Mouse (Mus musculus) gastrocnemius, adult 2 months (tissue): ENCODE measurements around the gene Smok3b. TPM values are rescaled to one million over a fixed set of nuclear protein-coding genes. Genes with fewer than 3 reads are reported as not detected.
"Not testable (repeated sequence)": the region's sequence is repeated elsewhere in the genome, so short reads cannot be mapped to it uniquely, and the experiment has no call there.

Source experiments
- DNase-seq: peaks from one replicate; pipeline ENCODE4 v3.0.0; 2022
- H3K27ac ChIP-seq: fragments of 200-600 bp; 2 replicates; pipeline ENCODE4 v1.8.1; 2022; ENCODE audit warnings: mild to moderate bottlenecking
- H3K4me3 ChIP-seq: fragments of 200-600 bp; 2 replicates; pipeline ENCODE4 v1.8.1; 2022; ENCODE audit warnings: mild to moderate bottlenecking, moderate library complexity
- CTCF ChIP-seq: fragments of 200-600 bp; IDR thresholded peaks from 2 replicates; pipeline ENCODE4 v1.8.1; 2022; ENCODE audit warnings: antibody characterized with exemption, mild to moderate bottlenecking, moderate library complexity
- intact Hi-C: fragments of 180-260 bp; cut with DNase I; formaldehyde crosslinking; loops from one replicate; pipeline ENCODE4 v1.15.1; 2025
- long read RNA-seq, 2 experiments: library from polyadenylated mRNA; stranded (forward); transcript quantifications; one replicate each; pipeline ENCODE4 v2.0.0; 2021
- total RNA-seq, 2 experiments: library from RNA; stranded (reverse); gene quantifications; 2 replicates each; pipeline ENCODE4 v1.2.3; 2021

The Smok3b gene
- total RNA-seq = not detected
- long read RNA-seq, experiment 1 = 0 reads
- long read RNA-seq, experiment 2 = 0 reads

DNA sequence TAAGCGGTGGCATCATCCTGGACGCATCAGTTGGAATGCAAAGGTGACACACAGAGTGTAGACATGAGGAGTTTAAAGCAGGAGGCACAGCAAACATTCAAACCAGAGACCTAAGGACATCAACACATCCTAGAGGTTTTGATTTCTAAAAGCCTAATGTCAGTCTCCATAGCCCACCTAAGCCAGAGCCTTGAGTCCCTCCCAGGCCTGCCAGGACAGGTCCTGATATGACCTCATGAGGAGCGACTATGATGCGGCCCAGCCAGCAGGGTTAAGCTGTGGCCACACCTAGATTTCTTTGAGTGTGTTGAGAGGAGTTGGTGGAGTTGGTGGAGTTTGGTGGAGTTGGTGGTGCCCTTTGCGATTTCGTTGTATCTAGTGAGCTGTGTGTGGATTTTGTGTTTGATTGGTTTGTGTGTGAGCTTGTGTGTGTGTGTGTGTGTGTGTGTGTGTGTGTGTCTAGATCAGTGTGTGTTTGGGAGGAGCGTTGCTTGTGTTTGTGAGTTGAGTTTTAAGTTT, at the start of gene Smok3b, which contains the start of gene Smok3a:
Gene Smok3b (plus strand): TSS at position 469 of the 519 bp plus-strand sequence.
Gene Smok3a (plus strand): TSS at position 301 of the 519 bp plus-strand sequence.
- H3K4me3 ChIP-seq, intact Hi-C loops, DNase-seq, H3K27ac ChIP-seq: not testable (repeated sequence)

DNA sequence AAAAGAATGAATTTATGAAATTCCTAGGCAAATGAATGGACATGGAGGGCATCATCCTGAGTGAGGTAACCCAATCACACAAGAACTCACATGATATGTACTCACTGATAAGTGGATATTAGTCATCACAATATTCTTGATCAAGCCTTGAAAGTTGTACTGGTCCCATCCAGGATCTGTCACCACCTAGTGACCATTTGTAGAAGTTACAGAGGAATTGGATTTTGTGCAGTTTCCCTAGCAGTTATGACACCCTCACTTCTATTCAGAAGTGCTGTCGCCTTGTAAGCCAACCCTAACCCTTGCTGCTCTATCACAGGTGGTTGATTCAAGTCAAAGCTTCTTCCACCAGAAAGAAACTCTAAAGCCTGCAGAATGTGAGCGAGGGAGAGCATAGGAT, 48.1 kb upstream of the Smok3b start:
- no peak overlapping the region for H3K4me3 ChIP-seq
- no peak overlapping the region for H3K27ac ChIP-seq
- DNase-seq = no peak
- TF ChIP-seq CTCF = peak; percentile 5; the same call in 1 of the 2 replicates
- intact Hi-C loops = no loop called here

DNA sequence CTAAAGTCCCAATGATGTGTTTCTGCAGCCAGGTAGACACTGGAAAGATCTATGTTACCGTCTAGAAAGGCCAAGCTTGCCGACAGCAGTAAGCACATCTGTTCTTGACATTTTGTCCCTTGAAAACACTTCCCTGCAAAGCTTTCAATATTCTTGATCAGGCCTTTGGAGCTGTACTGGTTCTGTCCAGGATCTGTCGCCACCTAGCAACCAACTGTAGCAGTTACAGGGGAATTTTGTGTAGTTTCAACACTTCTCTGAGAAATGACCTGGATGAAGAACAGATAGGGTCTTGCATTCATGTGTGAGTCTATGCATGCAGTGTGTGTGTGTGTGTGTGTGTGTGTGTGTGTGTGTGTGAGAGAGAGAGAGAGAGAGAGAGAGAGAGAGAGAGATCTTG, 47.5 kb upstream of the Smok3b start:
- peak; percentile 21; the same call in 1 of the 2 replicates for TF ChIP-seq CTCF
- intact Hi-C loops = no loop called here
- DNase-seq = no peak
- Histone ChIP-seq H3K27ac (no peak overlapping the region), H3K4me3 (no peak overlapping the region)

DNA sequence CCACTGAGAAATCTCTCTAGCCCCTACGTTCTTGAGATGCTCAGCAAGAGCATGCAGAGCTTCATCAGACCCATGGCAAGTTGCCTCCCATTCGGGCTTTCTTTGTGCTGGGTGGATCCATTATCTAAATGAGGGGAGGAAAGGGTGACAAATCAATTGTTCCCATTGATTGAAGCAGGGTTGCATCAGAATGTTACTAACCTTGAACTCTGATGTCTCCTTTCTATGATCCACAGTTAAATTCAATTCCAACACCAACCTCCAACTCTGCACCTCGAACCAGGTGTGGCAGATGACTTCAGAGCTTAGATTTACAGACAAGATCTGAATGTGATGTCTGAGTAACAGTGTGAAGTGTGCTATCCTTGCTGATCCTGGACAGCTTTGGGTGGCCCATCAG, 46.5 kb upstream of the Smok3b start:
- Histone ChIP-seq H3K27ac (no peak overlapping the region), H3K4me3 (no peak overlapping the region)
- intact Hi-C loops = no loop called here
- DNase-seq = no peak
- TF ChIP-seq CTCF = no peak

DNA sequence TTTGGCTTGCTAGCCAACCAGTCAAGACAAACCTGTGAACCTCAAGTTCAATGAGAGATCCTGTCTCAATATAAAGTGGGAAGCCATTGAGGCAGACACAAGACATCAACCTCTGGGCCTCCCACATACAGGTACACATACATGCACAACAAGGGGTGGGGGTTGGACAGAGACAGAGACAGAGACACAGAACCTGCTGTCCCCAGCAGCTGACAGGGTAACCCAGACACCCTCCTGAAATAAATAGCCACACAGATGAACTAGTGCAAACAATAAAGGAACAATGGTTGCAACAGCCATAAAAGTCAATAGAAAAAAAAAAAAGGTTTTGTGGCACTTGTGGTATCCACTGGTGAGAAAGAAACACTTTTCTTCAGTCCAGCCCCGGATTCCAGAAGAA, 45.8 kb upstream of the Smok3b start:
- intact Hi-C loops = no loop called here
- no peak overlapping the region for H3K27ac ChIP-seq
- no peak for DNase-seq
- no peak for TF ChIP-seq CTCF
- H3K4me3 ChIP-seq = no peak overlapping the region

DNA sequence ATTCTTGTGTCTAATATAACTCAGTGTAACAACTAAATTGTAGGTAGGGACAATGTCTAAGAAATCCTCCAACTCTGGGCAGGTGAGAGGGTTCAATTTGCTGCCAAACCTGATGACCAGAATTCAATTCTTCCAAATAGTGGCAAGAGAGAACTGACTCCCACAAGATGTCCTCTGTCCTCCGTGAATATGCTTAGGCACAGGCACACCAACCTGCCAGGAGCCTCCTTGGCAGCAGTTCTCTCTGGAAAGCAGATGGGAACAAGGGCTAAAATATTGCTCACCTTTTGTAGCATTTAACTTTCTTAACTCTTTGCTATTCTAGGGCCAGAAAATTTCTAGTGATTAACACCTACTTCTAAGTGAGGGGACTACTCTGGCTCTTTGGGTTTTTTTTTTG, 43.9 kb upstream of the Smok3b start:
- Histone ChIP-seq H3K27ac (no peak overlapping the region), H3K4me3 (no peak overlapping the region)
- DNase-seq = no peak
- TF ChIP-seq CTCF = no peak
- intact Hi-C loops = no loop called here

DNA sequence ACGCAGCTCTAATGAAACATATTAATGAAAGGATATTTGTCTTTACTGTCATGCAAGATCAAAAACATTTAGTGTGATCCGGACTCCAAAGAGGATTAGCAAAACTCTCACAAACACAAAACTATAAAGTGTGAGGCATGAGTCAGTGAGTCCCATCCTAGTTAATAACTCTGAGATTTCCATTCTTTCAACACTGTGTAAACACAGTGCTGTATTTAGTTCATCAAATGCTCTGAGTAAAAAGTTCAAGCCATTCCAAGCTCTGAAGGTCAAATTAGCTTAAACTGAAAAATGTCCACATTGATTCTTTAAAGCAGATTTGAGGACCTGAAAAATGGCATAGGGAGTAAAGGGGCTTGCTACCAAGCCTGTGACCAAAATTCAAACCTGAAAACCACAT, 42.1 kb upstream of the Smok3b start:
- no peak overlapping the region for H3K27ac ChIP-seq
- no peak overlapping the region for H3K4me3 ChIP-seq
- no peak for DNase-seq
- TF ChIP-seq CTCF = no peak
- intact Hi-C loops = no loop called here

DNA sequence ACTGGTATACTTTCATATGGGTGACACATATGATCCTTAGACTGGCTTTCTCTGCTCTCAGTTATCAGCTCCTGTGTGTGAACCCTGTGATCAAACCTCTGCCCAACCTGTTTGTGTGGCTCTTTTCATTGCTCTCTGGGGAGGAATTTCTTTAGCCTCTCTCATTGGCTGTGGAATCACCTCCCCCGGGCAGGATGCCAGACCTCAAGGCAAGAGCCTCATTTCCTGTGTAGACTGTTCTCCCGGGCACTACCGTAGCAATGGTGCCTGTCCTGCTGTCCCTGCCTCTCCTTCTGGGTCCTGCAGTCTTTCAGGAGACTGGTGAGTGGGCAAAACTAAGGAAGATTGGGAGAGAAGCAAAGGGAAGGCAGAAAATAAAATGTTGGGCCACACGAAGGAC, 39.9 kb upstream of the Smok3b start, which contains the start of gene Azgp1:
Gene Azgp1 (plus strand): TSS at position 221 of the 400 bp plus-strand sequence.
- Histone ChIP-seq H3K27ac (no peak within 1 kb of the TSS), H3K4me3 (no peak within 1 kb of the TSS)
- no peak for DNase-seq
- no peak for TF ChIP-seq CTCF
- intact Hi-C loops = no loop called here

DNA sequence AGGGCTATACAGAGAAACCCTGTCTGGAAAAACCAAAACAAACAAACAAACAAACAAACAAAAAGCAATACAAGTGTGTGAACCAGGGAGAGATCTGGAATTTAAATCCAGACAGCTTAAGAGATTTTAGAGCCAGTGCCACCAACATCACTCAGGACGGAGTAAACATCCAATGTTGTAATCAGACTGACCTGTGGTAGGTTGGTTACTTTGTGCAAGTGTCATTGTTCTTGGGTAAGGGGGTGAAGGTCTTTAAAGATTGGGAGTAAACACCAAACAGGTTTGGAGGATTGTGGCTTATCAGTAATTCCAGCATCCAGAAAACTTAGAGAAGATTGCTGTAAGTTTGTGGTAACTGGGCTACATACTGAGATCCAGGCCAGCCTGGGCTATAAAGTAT, 34.9 kb upstream of the Smok3b start:
- intact Hi-C loops = no loop called here
- Histone ChIP-seq H3K4me3 (no peak overlapping the region), H3K27ac (no peak overlapping the region)
- no peak for TF ChIP-seq CTCF
- no peak for DNase-seq

DNA sequence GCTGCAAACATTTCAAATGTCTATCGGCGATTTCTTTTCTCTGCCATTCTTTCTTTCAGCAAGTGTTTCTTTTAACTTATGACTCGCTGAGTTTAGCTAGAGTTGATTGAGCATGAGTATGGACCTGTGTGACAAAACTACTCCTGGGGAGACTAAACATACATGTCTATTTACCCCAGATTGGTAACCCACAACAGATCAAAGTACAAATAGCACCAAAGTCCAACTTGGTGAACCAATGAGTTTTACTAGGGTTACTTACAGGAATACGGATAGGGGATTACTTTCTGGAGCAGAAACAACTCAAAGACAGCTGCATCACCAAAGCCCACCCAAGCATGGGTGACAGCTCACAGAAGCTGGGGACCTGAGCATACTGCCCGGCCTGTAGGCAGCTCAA, 11.8 kb upstream of the Smok3b start:
- TF ChIP-seq CTCF = no peak
- intact Hi-C loops = no loop called here
- H3K4me3 ChIP-seq = no peak overlapping the region
- DNase-seq = no peak
- H3K27ac ChIP-seq = no peak overlapping the region

DNA sequence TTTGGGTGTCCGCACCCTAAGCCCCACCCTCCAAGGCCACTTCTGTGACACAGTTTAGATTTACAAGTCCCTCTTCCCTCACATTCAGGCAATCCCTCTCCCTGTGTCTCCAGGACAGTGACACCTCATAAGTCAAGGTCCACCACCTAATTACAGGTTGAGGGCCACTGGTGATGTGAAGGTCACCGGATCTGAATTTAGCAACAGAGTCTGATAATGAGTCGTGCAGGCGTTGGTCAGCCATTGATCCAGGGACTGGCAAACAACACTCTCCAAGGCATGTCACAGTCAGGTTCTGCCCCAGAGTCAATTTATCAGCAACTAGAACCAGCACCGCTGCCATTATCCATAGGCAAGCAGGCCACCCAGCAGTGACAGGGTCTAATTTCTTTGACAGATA, 8.8 kb upstream of the Smok3b start:
- no peak for DNase-seq
- Histone ChIP-seq H3K27ac (no peak overlapping the region), H3K4me3 (no peak overlapping the region)
- intact Hi-C loops = no loop called here
- TF ChIP-seq CTCF = no peak

DNA sequence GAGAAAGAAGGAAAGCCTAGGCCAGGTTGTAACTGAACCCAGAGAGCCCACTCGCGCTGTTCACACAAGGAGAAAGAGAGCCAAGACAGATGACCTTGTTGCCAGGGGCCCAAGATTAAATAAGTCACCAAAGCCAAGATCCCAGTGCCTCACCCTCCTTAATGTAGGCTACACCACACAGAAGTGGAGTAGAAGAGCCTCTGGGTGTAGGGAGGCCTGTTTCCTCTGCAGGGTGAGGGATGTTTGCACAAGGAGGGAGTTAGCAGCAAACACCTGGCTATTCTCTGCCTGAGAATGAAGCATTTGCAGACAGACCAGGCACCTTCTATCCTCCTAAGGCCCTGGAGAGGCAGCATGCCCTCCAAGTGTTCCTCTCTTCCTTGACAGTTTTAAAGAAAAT, 4.7 kb upstream of the Smok3b start:
- no peak for TF ChIP-seq CTCF
- intact Hi-C loops = no loop called here
- Histone ChIP-seq H3K27ac (no peak overlapping the region), H3K4me3 (no peak overlapping the region)
- DNase-seq = no peak

DNA sequence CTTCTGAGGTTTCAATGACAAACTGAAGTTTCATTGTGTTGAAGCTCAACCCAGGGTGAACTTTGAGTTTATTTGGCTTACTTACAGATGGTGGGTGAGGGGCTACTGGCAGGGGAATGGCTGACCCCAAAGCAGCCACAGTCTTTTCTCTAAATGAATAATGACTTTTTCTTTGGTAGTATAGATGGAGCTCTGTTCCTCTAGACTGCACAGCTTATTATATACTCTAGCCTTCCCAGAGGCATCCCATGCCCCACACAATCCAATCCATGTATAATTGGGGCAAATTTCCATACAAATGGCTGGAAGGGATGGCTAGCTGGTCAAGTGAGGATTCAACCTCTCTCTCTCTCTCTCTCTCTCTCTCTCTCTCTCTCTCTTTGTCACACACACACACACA, 4.2 kb upstream of the Smok3b start:
- intact Hi-C loops = no loop called here
- no peak for TF ChIP-seq CTCF
- Histone ChIP-seq H3K4me3 (no peak overlapping the region), H3K27ac (no peak overlapping the region)
- DNase-seq = no peak

DNA sequence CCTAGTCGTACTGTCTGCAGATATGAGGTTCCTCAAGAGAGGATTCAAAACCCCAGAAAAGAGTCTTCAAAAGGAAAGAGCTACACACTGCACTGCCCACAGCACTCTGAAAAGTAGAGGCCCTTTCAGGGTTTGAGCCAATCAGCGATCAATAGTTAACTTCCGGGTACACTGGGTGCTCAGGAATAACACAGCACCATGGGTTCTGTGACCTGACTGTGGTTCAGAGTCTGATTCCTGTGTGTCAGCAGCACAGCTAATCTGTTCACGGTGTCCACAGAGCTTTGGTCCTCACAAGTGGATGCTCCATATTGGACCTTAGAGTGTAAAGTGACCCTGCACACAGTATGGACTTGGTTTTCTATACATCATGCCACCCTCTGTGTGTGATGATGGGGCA, 1.7 kb upstream of the Smok3b start:
- DNase-seq, H3K4me3 ChIP-seq, intact Hi-C loops, H3K27ac ChIP-seq: not testable (repeated sequence)

DNA sequence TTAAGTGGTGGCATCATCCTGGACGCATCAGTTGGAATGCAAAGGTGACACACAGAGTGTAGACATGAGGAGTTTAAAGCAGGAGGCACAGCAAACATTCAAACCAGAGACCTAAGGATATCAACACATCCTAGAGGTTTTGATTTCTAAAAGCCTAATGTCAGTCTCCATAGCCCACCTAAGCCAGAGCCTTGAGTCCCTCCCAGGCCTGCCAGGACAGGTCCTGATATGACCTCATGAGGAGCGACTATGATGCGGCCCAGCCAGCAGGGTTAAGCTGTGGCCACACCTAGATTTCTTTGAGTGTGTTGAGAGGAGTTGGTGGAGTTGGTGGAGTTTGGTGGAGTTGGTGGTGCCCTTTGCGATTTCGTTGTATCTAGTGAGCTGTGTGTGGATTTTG, 31.7 kb downstream of the Smok3b start, which contains the start of gene Smok3c:
Gene Smok3c (plus strand): TSS at position 301 of the 400 bp plus-strand sequence.
- DNase-seq, H3K27ac ChIP-seq, intact Hi-C loops, H3K4me3 ChIP-seq: not testable (repeated sequence)
